Mouse (Mus musculus): ENCODE data around the gene Atp1a2.

GRCm38 (mm10) chr1:172229215-172229614 lies 68.6 kb downstream of the Atp1a2 start:
- no peak for TF ChIP-seq CTCF (IDR thresholded peaks at IDR 0.05; ENCODE audit: extremely low read depth, insufficient read depth, low read length)
- TF ChIP-seq POLR2A (IDR thresholded peaks at IDR 0.05; ENCODE audit: extremely low read depth, insufficient read depth, low read length), result no peak
